Mouse (Mus musculus) ES-CJ7 (cell line): Measurements from ENCODE around the gene Vmn1r167.
"Not testable (repeated sequence)": the region's sequence is repeated elsewhere in the genome, so short reads cannot be mapped to it uniquely, and the experiment has no call there.

Source experiments
- DNase-seq: peaks from one replicate; pipeline ENCODE4 v3.0.0; 2011; ENCODE audit warnings: low read depth, low spot score

Vmn1r167 gene

DNA sequence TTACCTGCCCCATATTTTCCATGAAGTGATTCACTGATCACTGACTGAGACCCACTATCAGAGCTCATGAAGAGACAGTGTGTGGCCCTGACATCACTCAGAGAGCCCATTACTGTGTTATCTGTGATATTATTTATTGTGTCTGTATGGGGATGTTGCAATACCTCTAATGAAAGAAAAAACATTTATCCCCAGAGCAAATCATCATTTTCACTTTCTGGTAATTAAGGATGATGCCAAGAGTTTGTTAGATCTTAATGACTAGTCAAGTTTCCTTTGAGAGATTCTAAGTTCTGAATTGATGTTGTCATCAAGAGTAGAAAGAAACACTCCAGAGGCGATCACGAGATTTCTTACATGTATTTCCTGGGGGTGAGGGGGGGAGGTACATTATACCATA, at the start of gene Vmn1r167:
TSS of gene Vmn1r167 (minus strand) at position 101 of the 400 bp plus-strand sequence.
- not testable (repeated sequence) for DNase-seq

GRCm38 (mm10) chr7:23539432-23539831, 32.4 kb upstream of the Vmn1r167 start, which contains the start of gene Vmn1r168:
Gene Vmn1r168 (plus strand): TSS chr7:23539732.
- not testable (repeated sequence) for DNase-seq

GRCm38 (mm10) chr7:23472886-23473285, 34.1 kb downstream of the Vmn1r167 start:
- peak; percentile 49 for DNase-seq

DNA sequence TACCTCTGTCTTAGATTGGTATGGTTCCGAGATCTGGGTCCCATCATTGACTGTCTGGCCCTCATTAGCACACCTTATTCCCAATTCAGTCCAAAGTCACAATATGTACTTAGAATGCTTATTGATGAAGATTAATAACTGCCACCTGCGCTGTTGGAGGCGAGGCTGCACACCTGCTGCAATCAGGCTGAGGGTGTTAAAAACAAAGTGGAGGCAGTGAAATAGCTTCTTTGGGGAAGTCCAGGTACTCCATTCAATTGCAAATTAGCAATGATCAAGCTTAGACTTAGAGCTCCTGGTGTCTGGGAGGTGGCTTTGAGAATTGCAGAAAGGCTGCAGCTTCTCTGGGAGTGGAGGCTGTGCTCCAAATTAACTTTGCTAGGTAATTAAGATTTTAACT, 36.2 kb downstream of the Vmn1r167 start:
- peak; percentile 72 for DNase-seq

DNA sequence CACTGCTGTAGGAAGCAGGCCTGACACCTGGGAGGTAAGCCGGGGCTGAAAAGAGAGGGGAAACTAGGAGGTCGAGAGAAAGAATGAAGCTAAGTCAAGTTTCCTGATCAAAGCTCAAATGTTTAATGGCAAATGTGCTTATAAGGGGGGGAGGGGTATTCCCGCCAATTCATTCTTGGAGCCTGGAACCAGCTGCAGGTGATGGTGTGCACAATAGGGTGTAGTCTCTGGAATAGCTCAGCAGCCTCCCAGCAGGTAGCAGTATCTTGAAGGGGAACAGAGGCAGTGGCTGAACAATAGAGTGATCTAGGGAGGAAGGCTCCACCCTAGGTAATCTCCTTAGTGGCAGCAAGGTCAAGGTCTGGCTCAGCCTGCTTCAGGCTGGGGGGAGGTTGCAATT, 36.8 kb downstream of the Vmn1r167 start:
- peak; percentile 95 for DNase-seq
